Mouse (Mus musculus) limb, embryonic 10.5 days (tissue): Measurements from ENCODE around the gene Tgif2. TPM values are rescaled to one million over a fixed set of nuclear protein-coding genes. Genes with fewer than 3 reads are reported as not detected.
"Not testable (repeated sequence)": the region's sequence is repeated elsewhere in the genome, so short reads cannot be mapped to it uniquely, and the experiment has no call there.

Source experiments
- DNase-seq: peaks from one replicate; pipeline ENCODE4 v3.0.0-alpha.2; 2017; ENCODE audit warnings: low spot score
- H3K27ac ChIP-seq: fragments of 300-500 bp; sonication (generic); 2 replicates; pipeline ENCODE4 v1.5.1; 2016; ENCODE audit warnings: mild to moderate bottlenecking
- H3K27me3 ChIP-seq: fragments of 300-500 bp; sonication (generic); 2 replicates; pipeline ENCODE4 v1.6.1; 2016; ENCODE audit warnings: low read depth, mild to moderate bottlenecking; ENCODE audit not compliant: poor library complexity, severe bottlenecking
- H3K36me3 ChIP-seq: fragments of 300-500 bp; sonication (generic); 2 replicates; pipeline ENCODE4 v1.6.1; 2016; ENCODE audit warnings: mild to moderate bottlenecking, moderate library complexity
- H3K4me1 ChIP-seq: fragments of 300-500 bp; sonication (generic); 2 replicates; pipeline ENCODE4 v1.6.1; 2016
- H3K4me3 ChIP-seq: fragments of 300-500 bp; sonication (generic); 2 replicates; pipeline ENCODE4 v1.5.1; 2016; ENCODE audit warnings: mild to moderate bottlenecking, moderate library complexity
- H3K9me3 ChIP-seq: fragments of 300-500 bp; sonication (generic); replicated peaks from 2 replicates; pipeline ENCODE4 v1.6.1; 2016; ENCODE audit warnings: mild to moderate bottlenecking
- WGBS: fragments of 180-500 bp; shearing (Covaris S2); methylation state at CpG from one replicate; pipeline ENCODE4 v1.1.7; 2016; 5-methylcytosine and 5-hydroxymethylcytosine counted together
- polyA plus RNA-seq: library from polyadenylated mRNA; unstranded; fragments of >200 nt; fragmentation: Nextera tagmentation; extraction: Ambion mirVana; gene quantifications from 2 replicates; pipeline ENCODE4 v1.2.1, GENCODE M21; 2016

Tgif2 gene
- polyA plus RNA-seq, 1 experiment from 2014 or later, result 104 TPM

DNA sequence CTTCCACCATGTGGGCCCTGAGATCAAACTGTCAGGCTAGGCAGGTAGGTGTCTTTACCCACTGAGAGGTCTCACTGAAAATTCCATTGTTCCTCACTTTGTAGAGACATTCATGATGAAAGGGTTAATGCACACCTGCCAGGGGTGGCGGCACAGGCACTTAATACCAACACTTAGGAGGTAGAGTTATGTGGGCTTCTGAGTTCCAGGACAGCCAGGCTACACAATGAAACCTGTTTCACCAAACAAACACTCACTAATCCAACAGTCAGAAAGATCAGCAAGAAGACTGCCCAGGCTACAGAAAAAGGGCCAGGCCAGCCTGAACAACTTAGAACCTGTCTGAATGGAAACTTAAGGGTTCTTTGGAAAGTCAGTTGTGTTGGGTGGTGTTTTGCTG is 23.7 kb upstream of the Tgif2 start:
- H3K4me3 ChIP-seq, result no peak overlapping the region
- H3K36me3 ChIP-seq, result no peaks in the 10 kb centered on the region
- no peaks in the 10 kb centered on the region for H3K27me3 ChIP-seq
- H3K4me1 ChIP-seq, result peaks cover 30% of the 10 kb centered on the region
- DNase-seq, result no peak
- 58% methylated on average over 1 of the region's 1 CpGs for WGBS
- no peaks in the 10 kb centered on the region for H3K9me3 ChIP-seq
- H3K27ac ChIP-seq, result no peak overlapping the region

DNA sequence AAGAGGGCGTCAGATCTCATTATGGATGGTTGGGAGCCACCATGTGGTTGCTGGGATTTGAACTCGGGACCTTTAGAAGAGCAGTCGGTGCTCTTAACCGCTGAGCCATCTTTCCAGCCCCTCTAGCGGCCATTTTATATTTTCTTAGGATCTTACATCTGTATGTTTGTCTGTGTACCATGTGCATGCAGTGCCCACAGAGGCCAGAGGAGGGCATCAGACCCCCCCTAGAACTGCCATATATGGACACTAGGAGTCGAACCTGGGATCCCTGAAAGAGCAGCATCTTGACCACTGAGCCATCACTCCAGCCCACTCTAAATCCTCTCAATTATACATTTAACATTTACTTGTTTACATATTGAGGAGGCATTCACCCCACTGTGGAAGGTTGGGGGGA is 14.7 kb upstream of the Tgif2 start:
- H3K27me3 ChIP-seq, result not testable (repeated sequence)
- 91% methylated on average over 6 of the region's 6 CpGs for WGBS
- peaks cover 21% of the 10 kb centered on the region for H3K36me3 ChIP-seq

DNA sequence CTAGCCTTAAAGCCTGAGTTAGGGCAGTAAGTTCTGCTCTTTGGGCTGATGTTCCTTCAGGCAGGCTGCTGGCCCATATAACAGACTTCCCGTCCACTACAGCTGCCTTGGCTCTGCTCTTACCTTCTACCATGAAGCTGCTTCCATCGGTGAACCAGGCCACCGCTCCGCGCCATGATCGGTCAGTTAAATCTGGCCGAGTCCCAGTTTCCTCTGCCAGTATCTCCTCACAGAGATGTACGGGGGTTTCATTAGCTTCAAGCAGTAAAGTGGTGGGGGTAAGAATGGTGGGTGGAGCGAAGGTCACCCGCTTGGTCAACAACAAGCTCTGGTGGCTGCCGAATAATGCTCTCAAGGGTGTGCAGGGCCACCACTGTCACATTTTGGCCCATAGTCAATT is 5.5 kb upstream of the Tgif2 start:
- no peak overlapping the region for H3K27ac ChIP-seq
- over 99% methylated on average over 11 of the region's 11 CpGs for WGBS
- H3K36me3 ChIP-seq, result peaks cover 90% of the 10 kb centered on the region
- H3K9me3 ChIP-seq, result peaks cover 18% of the 10 kb centered on the region; the same call in 1 of the 2 replicates
- no peaks in the 10 kb centered on the region for H3K27me3 ChIP-seq
- H3K4me1 ChIP-seq, result peaks cover 12% of the 10 kb centered on the region
- H3K4me3 ChIP-seq, result no peak overlapping the region
- no peak for DNase-seq

More for the DNA sequence above, 14.7 kb upstream of the Tgif2 start:
- H3K4me3 ChIP-seq, DNase-seq, H3K9me3 ChIP-seq, H3K4me1 ChIP-seq, H3K27ac ChIP-seq: not testable (repeated sequence)

DNA sequence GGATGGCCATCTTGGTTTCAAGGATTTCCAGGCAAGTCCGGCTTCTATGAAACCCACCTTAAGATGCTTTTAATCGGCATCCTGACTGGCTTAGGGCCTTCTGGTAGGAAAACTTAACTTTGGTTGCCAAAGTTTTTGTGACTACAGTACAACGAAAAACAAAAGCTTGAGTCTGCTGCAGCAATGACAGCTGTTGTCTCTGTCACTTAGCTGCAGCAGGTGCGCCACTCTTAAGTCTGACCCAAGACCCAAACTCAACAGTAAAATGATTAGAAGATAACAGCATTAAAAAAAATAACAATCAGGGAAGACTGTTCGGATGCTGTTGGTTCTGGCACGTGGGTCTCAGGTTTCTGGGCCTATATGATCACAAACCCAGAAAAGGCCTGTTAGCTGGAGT is 968 bp upstream of the Tgif2 start:
- no peaks in the 10 kb centered on the region for H3K9me3 ChIP-seq
- DNase-seq, result no peak
- H3K4me3 ChIP-seq, result peak overlapping the region; percentile 96
- H3K4me1 ChIP-seq, result peaks cover 44% of the 10 kb centered on the region
- 64% methylated on average over 6 of the region's 6 CpGs for WGBS
- no peaks in the 10 kb centered on the region for H3K27me3 ChIP-seq
- H3K27ac ChIP-seq, result peak overlapping the region; percentile 98
- peaks cover 52% of the 10 kb centered on the region for H3K36me3 ChIP-seq

DNA sequence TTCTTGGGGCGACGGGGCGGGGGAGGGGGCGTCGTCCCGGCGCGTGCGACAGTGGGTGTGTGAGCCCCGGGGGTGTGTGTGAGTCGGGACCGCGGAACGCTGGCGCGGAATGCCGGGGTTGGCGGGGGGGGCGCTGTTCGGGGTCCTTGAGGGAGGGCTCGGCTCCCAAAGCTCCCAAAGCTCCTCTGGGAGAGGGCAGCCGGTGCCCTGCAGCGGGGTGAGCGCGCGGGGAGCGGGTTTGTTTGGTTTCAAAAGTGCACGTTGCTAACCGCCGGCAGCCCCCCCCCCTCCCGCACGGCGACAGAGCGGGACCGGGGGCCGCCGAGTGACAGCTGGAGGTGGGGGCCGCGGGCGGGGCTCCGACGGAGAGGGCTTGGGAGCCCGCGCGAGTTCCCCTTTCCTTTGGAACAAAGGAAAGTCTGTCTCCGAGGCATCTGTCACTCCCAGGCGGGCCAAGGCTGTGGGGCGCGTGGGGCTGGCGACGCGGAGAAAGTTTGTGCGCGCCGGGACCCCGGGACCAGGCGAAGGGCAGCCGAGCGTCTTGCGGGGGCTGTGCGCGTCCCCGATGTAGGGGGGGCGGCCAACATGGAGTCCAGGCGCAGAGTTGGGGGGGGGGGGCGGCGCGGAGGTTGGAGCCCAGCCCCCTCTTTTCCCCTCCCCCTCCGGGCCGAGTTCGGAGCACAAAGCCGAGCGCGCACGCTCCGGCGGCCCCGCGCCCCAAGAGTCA is 657 bp downstream of the Tgif2 start:
- Histone ChIP-seq H3K36me3 (peaks cover 52% of the 10 kb centered on the region), H3K27me3 (no peaks in the 10 kb centered on the region), H3K4me3 (peak overlapping the region; percentile 96), H3K27ac (peak overlapping the region; percentile 98), H3K9me3 (no peaks in the 10 kb centered on the region), H3K4me1 (peaks cover 60% of the 10 kb centered on the region)
- peak; percentile 82 for DNase-seq
- WGBS, result under 1% methylated on average over 70 of the region's 79 CpGs

DNA sequence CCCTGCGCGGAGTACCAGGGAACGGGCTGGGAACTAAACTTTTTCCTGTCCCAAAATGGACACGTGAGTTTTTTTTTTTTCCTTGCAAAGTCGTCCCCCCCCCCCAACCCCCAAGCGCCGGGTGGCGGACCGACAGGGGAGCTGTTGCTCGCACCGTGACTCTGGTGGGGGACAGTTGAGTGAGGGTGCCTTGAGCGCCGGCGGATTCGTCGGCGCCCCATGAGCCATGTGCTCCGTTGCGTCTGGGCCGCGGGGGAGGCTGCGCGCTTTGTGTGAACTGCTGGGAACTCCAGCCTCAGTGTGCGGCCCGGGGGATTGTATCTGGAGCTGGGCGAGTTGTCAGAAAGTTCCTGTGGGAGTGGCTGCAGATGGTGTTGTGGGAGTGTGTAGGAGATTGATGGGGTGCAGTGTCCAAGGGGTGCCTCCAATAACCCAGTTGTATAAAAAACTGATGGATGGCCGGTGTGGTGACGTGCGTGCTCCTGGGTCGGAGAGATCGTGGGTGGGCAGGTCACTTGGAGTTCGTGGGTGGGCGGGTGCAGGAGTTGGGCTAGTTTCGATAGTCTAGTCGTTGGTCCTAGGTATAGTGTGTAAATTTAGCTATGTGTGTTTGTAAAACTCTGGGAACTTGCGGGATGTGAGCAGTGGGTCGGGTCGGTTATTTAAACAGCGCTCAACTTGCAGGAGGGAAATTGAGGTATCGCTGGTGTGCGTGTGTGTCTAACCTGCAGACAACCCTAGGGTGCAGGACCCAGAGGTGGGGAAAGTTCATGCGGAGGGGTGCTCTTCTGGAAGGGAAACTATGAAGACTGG is 1.4 kb downstream of the Tgif2 start:
- Histone ChIP-seq H3K27ac (peak overlapping the region; percentile 98), H3K4me3 (peak overlapping the region; percentile 96), H3K4me1 (peaks cover 61% of the 10 kb centered on the region), H3K9me3 (no peaks in the 10 kb centered on the region), H3K27me3 (no peaks in the 10 kb centered on the region), H3K36me3 (peaks cover 52% of the 10 kb centered on the region)
- WGBS, result under 1% methylated on average over 39 of the region's 42 CpGs
- DNase-seq, result peak; percentile 79

DNA sequence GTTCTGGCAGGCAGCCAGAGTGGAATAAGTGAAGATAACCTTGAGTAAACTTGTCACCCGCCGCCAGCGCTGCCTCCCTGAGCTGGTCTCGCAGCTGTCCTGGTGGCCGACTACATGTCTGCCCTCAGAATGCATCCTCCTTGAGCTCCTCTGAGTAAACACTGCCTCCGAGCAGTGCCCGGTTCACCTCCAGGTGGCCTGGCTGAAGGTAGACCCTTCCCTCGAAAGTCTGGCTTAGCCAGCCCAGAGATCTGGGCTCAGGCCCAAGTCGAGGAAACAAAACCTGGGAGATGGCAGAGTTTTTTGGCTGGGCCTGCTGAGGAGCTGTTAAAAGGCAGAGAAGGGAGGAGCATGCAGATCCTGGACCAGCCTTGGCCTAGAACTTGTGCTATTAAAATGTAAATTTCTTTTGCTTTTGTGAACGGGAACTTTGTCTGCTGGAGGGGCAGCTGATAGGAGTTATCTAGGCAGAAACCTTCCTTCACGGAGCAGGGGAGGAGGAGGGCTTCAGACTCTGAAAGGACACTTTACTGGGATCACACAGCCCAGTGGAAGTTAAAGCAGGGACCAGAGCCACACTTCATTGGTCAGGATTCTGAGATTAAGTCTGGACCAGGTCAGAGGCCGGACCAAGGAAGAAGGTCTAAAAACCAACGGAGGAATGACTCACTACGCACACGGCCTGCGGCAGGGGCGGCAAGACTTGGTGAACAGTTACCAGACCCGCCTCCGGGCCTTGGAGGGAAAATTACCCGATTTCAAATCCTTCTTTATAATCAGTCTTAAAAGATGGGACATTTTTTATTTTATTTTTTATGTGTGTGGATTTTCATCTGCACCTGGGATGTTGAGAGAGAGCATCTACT is 2.3 kb downstream of the Tgif2 start:
- Histone ChIP-seq H3K4me3 (peak overlapping the region; percentile 96), H3K36me3 (peaks cover 52% of the 10 kb centered on the region), H3K9me3 (no peaks in the 10 kb centered on the region), H3K27ac (peak overlapping the region; percentile 98), H3K27me3 (no peaks in the 10 kb centered on the region), H3K4me1 (peaks cover 61% of the 10 kb centered on the region)
- 4% methylated on average over 20 of the region's 20 CpGs for WGBS
- peak; percentile 62 for DNase-seq

DNA sequence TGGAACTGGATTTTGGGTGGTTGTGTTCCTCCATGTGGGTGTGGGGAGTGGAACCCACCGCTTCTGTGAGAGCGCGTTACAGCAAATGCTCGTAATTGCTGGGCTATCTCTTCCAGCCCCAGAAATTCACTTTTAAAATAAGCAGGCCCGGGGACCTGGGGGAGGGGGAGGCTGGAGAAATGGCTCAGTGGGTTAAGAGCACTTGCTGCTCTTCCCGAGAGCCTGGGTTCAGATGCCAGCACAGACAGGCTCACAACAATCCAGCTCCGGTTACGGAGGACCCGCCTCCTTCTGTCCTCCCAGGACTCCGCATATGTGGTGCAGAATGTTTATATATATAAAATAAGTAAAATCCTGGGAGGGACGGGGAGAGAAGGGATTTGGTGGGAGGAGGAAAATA is 2.9 kb downstream of the Tgif2 start:
- H3K36me3 ChIP-seq, result peaks cover 52% of the 10 kb centered on the region
- peaks cover 61% of the 10 kb centered on the region for H3K4me1 ChIP-seq
- H3K4me3 ChIP-seq, result peak overlapping the region; percentile 96
- no peaks in the 10 kb centered on the region for H3K9me3 ChIP-seq
- H3K27me3 ChIP-seq, result no peaks in the 10 kb centered on the region
- H3K27ac ChIP-seq, result peak overlapping the region; percentile 98
- 13% methylated on average over 11 of the region's 11 CpGs for WGBS
- no peak for DNase-seq

DNA sequence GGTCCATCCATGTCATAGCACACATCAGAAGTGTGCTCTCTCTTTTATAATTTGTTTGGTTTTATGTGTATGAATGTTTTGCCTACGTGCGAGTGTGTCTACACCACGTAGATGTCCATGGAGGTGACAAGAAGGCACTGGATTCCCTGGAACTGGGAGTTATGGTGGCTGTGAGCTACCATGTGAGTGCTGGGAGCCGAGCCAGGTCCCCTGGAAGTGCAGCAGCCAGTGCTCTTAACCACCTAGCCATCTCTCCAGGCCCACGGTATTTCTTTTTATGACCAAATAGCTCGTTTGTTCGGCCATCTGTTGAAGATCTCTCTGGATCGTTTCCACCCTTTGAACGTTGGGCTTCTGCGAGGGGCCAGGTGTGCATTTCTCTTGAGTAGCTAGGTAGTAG is 3.5 kb downstream of the Tgif2 start:
- H3K36me3 ChIP-seq, result peaks cover 52% of the 10 kb centered on the region
- 64% methylated on average over 10 of the region's 10 CpGs for WGBS
- H3K9me3 ChIP-seq, result no peaks in the 10 kb centered on the region
- no peaks in the 10 kb centered on the region for H3K27me3 ChIP-seq
- H3K27ac ChIP-seq, result no peak overlapping the region
- H3K4me1 ChIP-seq, result peaks cover 59% of the 10 kb centered on the region
- DNase-seq, result no peak
- H3K4me3 ChIP-seq, result peak overlapping the region; percentile 96

DNA sequence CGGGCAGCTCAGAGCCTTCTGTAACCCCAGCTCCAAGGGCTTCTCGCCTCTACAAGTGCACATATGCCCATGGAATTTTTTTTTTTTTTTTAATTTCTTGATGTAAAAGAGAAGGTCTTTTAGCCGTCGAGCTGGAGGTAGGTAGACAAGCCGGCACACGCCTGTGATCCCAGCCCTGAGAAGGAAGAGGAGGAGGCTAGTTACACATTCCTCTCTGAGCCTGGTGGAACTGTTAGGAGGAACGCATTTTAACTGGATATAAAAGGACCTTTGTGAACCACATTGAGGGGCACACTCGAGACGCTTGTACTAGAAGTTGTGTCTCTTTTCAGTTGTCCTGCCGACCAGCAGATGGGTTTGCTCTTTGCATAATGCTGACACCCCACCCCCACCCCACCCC is 4.9 kb downstream of the Tgif2 start:
- WGBS, result 68% methylated on average over 10 of the region's 10 CpGs
- peaks cover 66% of the 10 kb centered on the region for H3K36me3 ChIP-seq
- DNase-seq, result no peak
- peak overlapping the region; percentile 39 for H3K27ac ChIP-seq
- no peaks in the 10 kb centered on the region for H3K27me3 ChIP-seq
- no peak overlapping the region for H3K4me3 ChIP-seq
- peaks cover 45% of the 10 kb centered on the region for H3K4me1 ChIP-seq
- no peaks in the 10 kb centered on the region for H3K9me3 ChIP-seq

DNA sequence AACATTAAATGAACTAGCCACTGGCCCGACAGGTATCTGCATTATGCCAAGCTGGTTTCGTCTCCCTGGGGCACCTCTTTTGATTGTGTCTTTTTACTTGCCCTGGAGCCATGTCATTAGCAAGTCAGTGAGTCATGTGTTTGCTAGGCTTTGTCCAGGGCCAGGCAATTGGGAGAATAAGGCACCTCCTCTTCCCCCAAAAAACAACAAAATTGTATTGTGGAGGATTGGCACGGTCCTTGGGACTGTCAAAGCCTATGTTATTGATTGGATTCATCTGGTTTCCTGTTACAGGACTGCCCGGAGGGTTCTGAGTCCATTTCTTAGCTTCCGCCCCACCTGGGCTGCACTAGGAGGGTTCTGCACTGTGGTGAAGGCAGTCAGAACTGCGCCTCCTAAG is 7.8 kb downstream of the Tgif2 start:
- no peak overlapping the region for H3K4me3 ChIP-seq
- H3K36me3 ChIP-seq, result peaks cover 96% of the 10 kb centered on the region
- H3K4me1 ChIP-seq, result peaks cover 29% of the 10 kb centered on the region
- WGBS, result 76% methylated on average over 6 of the region's 6 CpGs
- no peaks in the 10 kb centered on the region for H3K27me3 ChIP-seq
- no peak for DNase-seq
- no peaks in the 10 kb centered on the region for H3K9me3 ChIP-seq
- H3K27ac ChIP-seq, result no peak overlapping the region

DNA sequence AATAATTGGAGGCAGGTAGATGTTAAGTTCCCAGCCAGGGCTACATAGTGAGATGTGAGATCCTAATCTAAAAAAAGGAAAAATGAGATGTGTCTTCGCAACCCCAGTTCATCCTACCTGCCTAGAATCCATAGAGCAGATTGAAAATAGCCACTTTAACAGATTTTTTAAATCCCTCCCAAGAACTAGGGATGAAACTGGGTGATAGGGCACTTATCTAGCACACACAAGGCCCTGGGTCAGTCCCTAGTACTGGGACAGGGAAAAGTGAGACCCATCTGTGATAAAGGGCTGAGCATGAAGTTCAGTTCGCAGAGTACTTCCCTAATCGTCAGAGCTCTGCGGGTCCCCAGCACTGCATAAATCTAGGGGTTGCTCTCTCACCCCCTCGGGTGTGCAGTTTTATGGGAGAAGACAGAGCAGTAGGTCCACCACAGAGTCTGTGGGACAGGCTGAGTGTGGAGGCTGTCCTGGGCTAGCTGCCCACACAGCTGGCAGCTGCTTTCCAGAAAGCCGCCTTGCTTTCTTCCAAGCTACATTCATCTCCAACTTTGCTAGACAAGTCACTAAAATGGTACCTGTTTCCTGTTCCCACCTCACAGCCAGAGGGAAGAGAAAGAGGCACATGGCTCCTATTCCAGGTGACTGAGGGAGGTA is 8.8 kb downstream of the Tgif2 start:
- no peak for DNase-seq
- 94% methylated on average over 6 of the region's 6 CpGs for WGBS
- Histone ChIP-seq H3K4me1 (peaks cover 19% of the 10 kb centered on the region), H3K27me3 (no peaks in the 10 kb centered on the region), H3K4me3 (no peak overlapping the region), H3K27ac (no peak overlapping the region), H3K36me3 (peaks cover 97% of the 10 kb centered on the region), H3K9me3 (no peaks in the 10 kb centered on the region)
